Mouse (Mus musculus) embryonic facial prominence, embryonic 14.5 days (tissue): ENCODE measurements around the gene Iah1. TPM values are rescaled to one million over a fixed set of nuclear protein-coding genes. Genes with fewer than 3 reads are reported as not detected.

Experiments used
- ATAC-seq: fragments of 200-750 bp; cut with Nextera tagmentation; 2 replicates; pipeline ENCODE4 v1.8.0; 2017; ENCODE audit warnings: low read depth, moderate number of reproducible peaks, moderate TSS enrichment
- DNase-seq: peaks from one replicate; pipeline ENCODE4 v3.0.0-alpha.2; 2015; ENCODE audit warnings: low spot score
- H3K27ac ChIP-seq: fragments of 300-500 bp; sonication (generic); replicated peaks from 2 replicates; pipeline ENCODE4 v1.5.1; 2014; ENCODE audit warnings: low read depth, mild to moderate bottlenecking, low read length, moderate library complexity
- H3K27me3 ChIP-seq: fragments of 300-500 bp; sonication (generic); replicated peaks from 2 replicates; pipeline ENCODE4 v1.6.1; 2014; ENCODE audit warnings: low read length; ENCODE audit not compliant: control insufficient read depth, insufficient read depth
- H3K36me3 ChIP-seq: fragments of 300-500 bp; sonication (generic); 2 replicates; pipeline ENCODE4 v1.6.1; 2014; ENCODE audit warnings: low read length, mixed read lengths; ENCODE audit not compliant: control insufficient read depth, insufficient read depth
- H3K4me1 ChIP-seq: fragments of 300-500 bp; sonication (generic); 2 replicates; pipeline ENCODE4 v1.6.1; 2014; ENCODE audit warnings: antibody characterized with exemption, low read length; ENCODE audit not compliant: control insufficient read depth, insufficient read depth
- H3K4me2 ChIP-seq: fragments of 300-500 bp; sonication (generic); 2 replicates; pipeline ENCODE4 v1.6.1; 2014; ENCODE audit warnings: low read depth, mild to moderate bottlenecking, low read length, moderate library complexity, mixed read lengths
- H3K4me3 ChIP-seq: fragments of 300-500 bp; sonication (generic); 2 replicates; pipeline ENCODE4 v1.5.1; 2014; ENCODE audit warnings: low read depth, mild to moderate bottlenecking, low read length
- H3K9ac ChIP-seq: fragments of 300-500 bp; sonication (generic); 2 replicates; pipeline ENCODE4 v1.6.1; 2014; ENCODE audit warnings: low read depth, mild to moderate bottlenecking, low read length, moderate library complexity, mixed read lengths
- H3K9me3 ChIP-seq: fragments of 300-500 bp; sonication (generic); 2 replicates; pipeline ENCODE4 v1.6.1; 2016; ENCODE audit warnings: low read length; ENCODE audit not compliant: control insufficient read depth
- WGBS: fragments of 180-500 bp; shearing (Covaris S2); extraction: QIAGEN DNeasy Blood & Tissue Kit; methylation state at CpG from one replicate; pipeline ENCODE4 v1.1.7; 2014; 5-methylcytosine and 5-hydroxymethylcytosine counted together
- polyA plus RNA-seq: library from polyadenylated mRNA; unstranded; fragments of >200 nt; fragmentation: Nextera tagmentation; extraction: Ambion mirVana; gene quantifications from 2 replicates; pipeline ENCODE4 v1.2.1, GENCODE M21; 2014

Iah1 gene
- 45.1 and 49.4 TPM in 2 replicates for polyA plus RNA-seq

DNA sequence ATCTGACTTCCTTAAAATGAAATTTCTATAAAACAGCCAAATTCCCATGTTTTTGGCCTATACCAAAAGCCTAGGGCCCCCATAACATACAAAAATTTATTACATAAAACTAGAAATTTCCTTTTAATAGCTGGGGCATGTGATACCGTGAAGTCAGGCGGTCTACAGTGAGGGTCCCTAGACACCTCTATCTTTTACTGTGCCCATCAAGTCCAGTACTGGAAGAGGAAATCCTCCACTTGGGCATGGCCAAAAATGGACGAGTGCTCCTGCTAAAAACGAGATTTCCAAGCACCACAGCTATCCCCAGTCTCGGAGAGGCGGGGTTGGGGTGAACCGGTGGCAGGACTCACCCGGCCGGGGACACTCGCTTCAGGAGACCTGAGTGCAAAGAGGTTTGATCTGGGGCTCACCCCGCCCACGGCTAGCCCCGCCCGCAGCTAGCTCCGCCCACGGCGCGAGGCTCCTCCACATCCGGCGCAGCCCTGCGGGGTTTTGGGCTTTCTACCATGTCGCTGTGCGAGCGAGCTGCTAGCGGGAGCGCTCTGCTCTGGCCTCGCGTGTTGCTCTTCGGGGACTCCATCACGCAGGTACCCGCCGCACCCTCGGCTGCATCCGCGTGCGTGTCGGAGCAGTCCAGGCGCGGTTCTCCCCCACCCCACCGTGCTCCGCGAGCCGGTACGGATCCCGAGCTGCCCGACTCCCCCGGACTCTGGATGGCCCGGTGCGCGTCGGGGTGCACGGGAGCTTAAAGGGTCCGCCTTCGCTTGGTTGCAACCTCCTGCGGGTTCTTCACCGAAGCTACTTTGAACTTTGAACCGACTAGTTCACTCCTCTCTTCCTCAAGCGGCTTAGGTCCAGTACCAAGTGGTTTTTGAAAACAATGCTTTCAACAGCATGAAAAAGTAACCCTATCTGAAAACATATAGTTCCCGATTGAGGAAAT lies at the start of gene Iah1:
TSS of gene Iah1 (plus strand) at position 467 of the 946 bp plus-strand sequence.
- WGBS: 3% methylated on average over 41 of the region's 59 CpGs
- no peaks in the 10 kb centered on the region for H3K27me3 ChIP-seq
- ATAC-seq: peak; percentile 94
- peaks cover 5% of the 10 kb centered on the region for H3K4me1 ChIP-seq
- peak within 1 kb of the TSS; percentile 71 for H3K4me2 ChIP-seq
- peak within 1 kb of the TSS; percentile 75 for H3K9ac ChIP-seq
- H3K4me3 ChIP-seq: peak within 1 kb of the TSS; percentile 73
- no peaks in the 10 kb centered on the region for H3K9me3 ChIP-seq
- H3K27ac ChIP-seq: peak within 1 kb of the TSS; percentile 69
- peaks cover 42% of the 10 kb centered on the region for H3K36me3 ChIP-seq
- DNase-seq: peak; percentile 90

DNA sequence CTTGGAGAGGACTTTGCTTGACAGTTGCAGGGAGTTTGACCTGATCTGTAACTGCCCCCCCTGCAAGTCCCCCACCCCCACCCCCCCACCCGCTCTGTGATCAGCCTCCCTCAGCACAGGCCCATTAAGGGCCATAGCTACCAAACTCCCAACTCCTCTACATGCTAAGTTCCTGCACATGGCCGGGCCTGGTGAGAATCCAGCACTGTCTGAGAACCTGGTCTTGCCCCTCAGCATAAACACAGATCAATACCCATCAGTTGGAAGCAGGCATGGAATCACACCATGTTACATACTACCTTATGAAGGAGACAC lies 49.4 kb upstream of the Iah1 start:
- no peak for ATAC-seq
- WGBS: 88% methylated on average over 2 of the region's 2 CpGs
- peaks cover 73% of the 10 kb centered on the region for H3K36me3 ChIP-seq

DNA sequence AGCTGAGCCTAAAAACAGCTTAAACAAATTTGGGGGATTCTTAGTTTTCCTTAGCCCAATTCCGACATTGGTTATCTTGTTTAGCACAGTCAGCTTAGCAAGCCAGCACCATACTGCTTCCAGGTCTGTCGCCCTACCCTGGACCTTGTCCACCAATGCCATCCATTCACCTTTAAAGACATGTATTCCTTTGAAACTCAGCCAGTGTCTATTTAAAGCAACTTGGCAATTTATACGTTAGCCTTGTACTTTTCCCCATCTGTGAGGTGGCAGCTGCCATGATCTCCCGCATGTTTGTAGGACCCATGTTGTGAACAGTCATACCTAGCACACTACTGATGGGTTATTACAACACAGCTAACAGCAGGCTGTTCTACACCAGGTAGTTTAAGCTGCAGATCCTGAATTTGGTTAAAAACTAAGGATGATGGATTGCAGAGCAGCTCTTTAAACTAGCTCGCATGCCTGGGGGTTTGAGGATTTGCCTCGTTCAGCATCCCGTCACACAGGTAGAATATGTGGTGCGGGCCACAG lies 48.0 kb upstream of the Iah1 start:
- Histone ChIP-seq H3K36me3 (peaks cover 72% of the 10 kb centered on the region), H3K4me3 (no peak overlapping the region), H3K27me3 (no peaks in the 10 kb centered on the region)

More for the DNA sequence above, 49.4 kb upstream of the Iah1 start:
- Histone ChIP-seq H3K4me2 (no peak overlapping the region), H3K27ac (no peak overlapping the region), H3K4me3 (no peak overlapping the region), H3K9me3 (no peaks in the 10 kb centered on the region), H3K9ac (no peak overlapping the region), H3K27me3 (no peaks in the 10 kb centered on the region), H3K4me1 (no peaks in the 10 kb centered on the region)
- no peak for DNase-seq

DNA sequence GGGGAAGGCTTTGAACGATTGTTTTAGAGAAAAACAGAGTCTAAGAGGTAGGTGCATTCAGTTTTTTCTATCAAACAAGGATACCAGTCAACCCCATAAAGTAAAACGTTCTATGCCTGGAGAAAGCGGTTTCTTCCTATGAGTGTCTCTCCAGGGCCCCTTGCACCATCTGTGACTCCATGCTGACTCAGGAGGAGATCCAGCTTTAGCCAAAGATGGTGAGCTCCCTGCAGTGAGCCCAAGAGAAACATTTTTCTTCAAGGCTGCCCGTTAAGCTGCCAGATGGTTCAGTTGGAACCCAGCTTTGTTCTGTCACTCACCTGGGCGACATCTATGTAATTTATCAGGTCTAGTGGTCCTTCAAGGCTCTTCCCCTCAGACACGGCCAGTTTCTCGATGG lies 41.7 kb upstream of the Iah1 start:
- peaks cover 44% of the 10 kb centered on the region for H3K36me3 ChIP-seq

More for the DNA sequence above, 48.0 kb upstream of the Iah1 start:
- H3K4me2 ChIP-seq: no peak overlapping the region
- no peak for DNase-seq
- H3K27ac ChIP-seq: no peak overlapping the region
- WGBS: 85% methylated on average over 8 of the region's 8 CpGs
- no peak for ATAC-seq
- no peaks in the 10 kb centered on the region for H3K9me3 ChIP-seq
- no peaks in the 10 kb centered on the region for H3K4me1 ChIP-seq
- no peak overlapping the region for H3K9ac ChIP-seq

DNA sequence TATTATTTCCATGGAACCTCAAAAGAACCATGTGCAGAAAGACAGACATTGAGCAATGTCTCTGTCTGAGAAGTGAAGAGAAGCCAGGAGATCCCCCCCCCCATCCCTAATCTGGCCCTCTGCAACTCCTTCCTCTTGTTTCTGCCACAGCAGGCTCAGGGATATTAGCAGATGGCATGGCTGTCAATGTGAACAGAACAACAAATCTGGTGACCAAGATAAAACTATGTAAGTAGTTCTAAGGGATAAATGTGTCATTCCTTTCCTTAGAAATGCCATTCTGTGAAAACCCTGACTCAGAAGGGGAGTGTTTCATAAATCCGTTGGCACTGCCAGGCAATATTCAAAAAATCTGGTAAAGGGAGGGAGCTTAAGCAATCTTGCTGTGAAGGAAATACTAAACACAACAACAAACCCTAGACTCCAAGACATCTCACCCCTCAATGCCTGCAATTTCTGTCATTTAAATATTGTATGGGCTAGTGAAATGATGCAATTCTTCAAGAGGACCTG lies 38.8 kb upstream of the Iah1 start:
- ATAC-seq (no peak), DNase-seq (no peak)
- no peak overlapping the region for H3K4me2 ChIP-seq
- H3K4me3 ChIP-seq: no peak overlapping the region
- peaks cover 15% of the 10 kb centered on the region; the same call in 1 of the 2 replicates for H3K36me3 ChIP-seq
- H3K9me3 ChIP-seq: no peaks in the 10 kb centered on the region
- 65% methylated on average over 1 of the region's 1 CpGs for WGBS
- H3K27me3 ChIP-seq: no peaks in the 10 kb centered on the region
- H3K9ac ChIP-seq: no peak overlapping the region
- no peak overlapping the region for H3K27ac ChIP-seq
- H3K4me1 ChIP-seq: no peaks in the 10 kb centered on the region

More for the DNA sequence above, 41.7 kb upstream of the Iah1 start:
- Histone ChIP-seq H3K4me2 (no peak overlapping the region), H3K27ac (no peak overlapping the region), H3K4me1 (no peaks in the 10 kb centered on the region), H3K9ac (no peak overlapping the region), H3K4me3 (no peak overlapping the region), H3K27me3 (no peaks in the 10 kb centered on the region), H3K9me3 (no peaks in the 10 kb centered on the region)
- no peak for DNase-seq
- WGBS: 81% methylated on average over 7 of the region's 7 CpGs
- ATAC-seq: no peak

DNA sequence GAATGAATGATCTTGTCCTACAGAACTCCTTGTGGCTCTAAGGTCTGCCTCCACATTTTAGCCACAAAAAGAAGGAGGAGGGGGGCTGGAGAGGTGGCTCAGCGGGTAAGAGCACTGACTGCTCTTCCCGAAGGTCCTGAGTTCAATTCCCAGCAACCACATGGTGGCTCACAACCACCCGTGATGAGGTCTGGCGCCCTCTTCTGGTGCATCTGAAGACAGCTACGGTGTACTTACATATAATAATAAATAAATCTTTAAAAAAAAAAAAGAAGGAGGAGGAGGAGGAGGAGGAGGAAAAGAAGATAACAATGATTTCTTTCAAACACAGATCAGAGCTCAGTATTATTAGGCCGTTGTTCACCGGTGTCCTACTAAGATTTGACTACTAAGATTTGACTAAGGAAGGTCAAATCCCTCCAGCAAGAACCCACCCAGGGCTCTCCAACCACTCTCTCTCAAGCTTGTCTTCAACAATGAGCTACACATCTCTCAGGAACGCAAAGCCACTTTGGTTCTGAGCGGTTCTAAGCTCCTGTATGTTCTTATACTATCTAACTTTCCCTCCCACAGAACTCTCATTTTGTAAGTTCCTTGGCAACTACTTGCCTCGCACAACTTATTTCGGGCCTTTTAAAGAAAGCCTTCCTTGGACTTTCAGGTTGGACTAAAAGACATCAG lies 31.3 kb upstream of the Iah1 start, which contains the start of gene Cpsf3:
TSS of gene Cpsf3 (plus strand) at position 631 of the 681 bp plus-strand sequence.
- Histone ChIP-seq H3K4me2 (peak within 1 kb of the TSS; percentile 59), H3K27ac (peak within 1 kb of the TSS; percentile 92), H3K9ac (peak within 1 kb of the TSS; percentile 88), H3K4me1 (0 out of 2 replicates have a peak, but pooled peaks cover 3% of the 10 kb centered on the region), H3K9me3 (no peaks in the 10 kb centered on the region), H3K36me3 (no peaks in the 10 kb centered on the region), H3K27me3 (no peaks in the 10 kb centered on the region), H3K4me3 (peak within 1 kb of the TSS; percentile 86)
- 57% methylated on average over 11 of the region's 11 CpGs for WGBS
- ATAC-seq (no peak), DNase-seq (no peak)

DNA sequence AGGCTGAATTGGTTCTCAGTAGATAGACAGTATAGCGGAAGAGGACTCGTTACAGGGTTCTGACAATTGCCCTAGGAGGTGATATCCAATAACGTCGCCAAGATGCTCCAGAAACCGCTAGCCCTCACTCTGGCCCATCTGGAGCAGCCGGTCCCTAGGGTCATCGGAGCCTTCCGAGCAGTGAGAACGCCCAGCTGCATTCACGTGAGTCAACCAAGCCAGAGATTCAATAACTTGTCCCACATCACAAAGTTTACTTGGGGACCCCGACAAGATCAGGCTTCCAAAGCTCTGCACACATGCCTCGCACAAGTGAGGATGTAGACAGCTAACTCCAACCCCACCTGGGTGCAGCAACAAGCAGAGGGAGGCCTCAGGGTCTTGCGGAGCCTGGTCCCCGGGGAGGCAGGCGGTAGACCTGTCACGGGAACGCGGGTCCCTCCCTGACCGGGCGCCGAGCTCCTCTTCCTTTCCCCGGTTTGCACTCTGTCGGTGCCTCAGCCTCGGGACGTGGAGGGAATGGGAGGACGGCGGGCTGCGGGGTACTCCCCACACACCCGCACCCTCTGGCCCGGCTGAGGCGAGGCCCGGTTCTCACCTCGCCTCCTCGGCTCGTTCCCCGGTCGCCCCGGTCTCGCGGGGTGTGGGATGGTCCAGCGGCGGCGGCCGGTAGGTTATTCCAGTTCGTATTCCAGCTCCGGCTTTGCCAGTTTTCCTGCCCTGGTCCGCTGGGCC lies 30.5 kb upstream of the Iah1 start:
- under 1% methylated on average over 32 of the region's 47 CpGs for WGBS
- peak overlapping the region; percentile 86 for H3K4me3 ChIP-seq
- peaks cover 6% of the 10 kb centered on the region; the same call in 1 of the 2 replicates for H3K36me3 ChIP-seq
- peak; percentile 73 for DNase-seq
- no peaks in the 10 kb centered on the region for H3K9me3 ChIP-seq
- peak; percentile 86 for ATAC-seq
- peak overlapping the region; percentile 75 for H3K9ac ChIP-seq
- peak overlapping the region; percentile 72 for H3K27ac ChIP-seq
- peak overlapping the region; percentile 59 for H3K4me2 ChIP-seq
- H3K27me3 ChIP-seq: no peaks in the 10 kb centered on the region
- 0 out of 2 replicates have a peak, but pooled peaks cover 3% of the 10 kb centered on the region for H3K4me1 ChIP-seq

DNA sequence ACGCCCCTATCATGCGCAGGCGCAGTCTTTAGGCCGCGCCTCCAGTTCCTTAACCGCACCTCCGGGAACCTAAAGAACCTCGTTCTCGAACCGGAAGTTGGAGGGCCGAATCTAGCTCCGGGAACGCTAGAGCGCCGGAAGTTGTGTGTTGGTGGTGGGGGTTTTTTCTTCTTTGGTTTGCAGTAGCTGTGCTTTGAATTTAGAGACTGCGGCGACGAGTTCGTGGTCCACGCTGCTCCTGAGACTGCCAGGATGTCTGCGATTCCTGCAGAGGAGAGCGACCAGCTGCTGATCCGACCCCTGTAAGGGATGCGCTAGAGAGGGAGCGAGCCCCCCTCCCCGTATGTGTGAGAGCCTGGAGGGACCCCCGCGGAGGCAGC lies 30.0 kb upstream of the Iah1 start, which contains the start of gene Itgb1bp1:
TSS of gene Itgb1bp1 (minus strand) at position 42 of the 380 bp plus-strand sequence.
- Histone ChIP-seq H3K9me3 (no peaks in the 10 kb centered on the region), H3K27ac (peak within 1 kb of the TSS; percentile 92), H3K27me3 (no peaks in the 10 kb centered on the region), H3K4me2 (peak within 1 kb of the TSS; percentile 59), H3K9ac (peak within 1 kb of the TSS; percentile 88), H3K36me3 (peaks cover 11% of the 10 kb centered on the region), H3K4me3 (peak within 1 kb of the TSS; percentile 86), H3K4me1 (0 out of 2 replicates have a peak, but pooled peaks cover 3% of the 10 kb centered on the region)
- peak; percentile 99 for DNase-seq
- peak; percentile 97 for ATAC-seq
- WGBS: 1% methylated on average over 28 of the region's 28 CpGs
